Mouse (Mus musculus): Measurements from ENCODE around the gene Zfp868. TPM values are rescaled to one million over a fixed set of nuclear protein-coding genes. Genes with fewer than 3 reads are reported as not detected.
"Not testable (repeated sequence)": the region's sequence is repeated elsewhere in the genome, so short reads cannot be mapped to it uniquely, and the experiment has no call there.

Zfp868 gene
- total RNA-seq (2022): 1 to 10 TPM; 6.5 to 8.4 (median 7.3) TPM

DNA sequence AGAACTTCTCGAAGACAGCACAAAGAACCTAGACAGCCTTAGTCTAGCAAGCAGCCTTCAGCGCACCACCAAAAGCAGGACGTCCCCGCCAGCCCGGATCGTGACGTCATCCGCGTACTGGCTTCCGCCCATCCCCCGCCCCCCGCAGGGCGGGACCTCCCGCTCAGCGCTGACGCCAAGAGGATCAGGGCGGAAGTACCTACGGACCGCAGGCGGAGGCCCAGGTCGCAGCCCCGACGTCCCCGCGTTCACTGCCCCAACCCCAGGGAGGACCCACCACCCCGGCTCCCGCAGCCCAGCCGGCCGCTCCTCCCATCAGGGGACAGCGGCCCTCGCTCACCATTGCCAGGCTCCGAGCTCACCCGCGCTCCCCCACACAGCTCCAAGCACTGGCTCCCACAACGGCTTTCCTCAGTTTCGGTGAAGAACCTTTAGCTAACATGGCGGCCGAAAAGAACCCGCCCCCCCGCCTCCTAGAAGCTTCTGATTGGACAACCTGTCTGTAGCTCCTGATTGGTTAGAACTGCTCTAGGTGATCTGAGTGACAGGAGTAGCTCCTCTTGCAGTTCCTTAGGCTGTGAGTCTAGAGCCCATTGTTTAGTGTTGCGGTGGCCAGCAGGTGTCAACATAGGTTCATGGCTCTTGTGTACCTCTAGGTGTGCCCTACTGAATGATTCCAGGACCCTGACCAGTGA is at the start of gene Zfp868:
Gene Zfp868 (minus strand): TSS at position 454 of the 695 bp plus-strand sequence.
- peak; percentile 99 for DNase-seq (ENCODE audit: low spot score)

DNA sequence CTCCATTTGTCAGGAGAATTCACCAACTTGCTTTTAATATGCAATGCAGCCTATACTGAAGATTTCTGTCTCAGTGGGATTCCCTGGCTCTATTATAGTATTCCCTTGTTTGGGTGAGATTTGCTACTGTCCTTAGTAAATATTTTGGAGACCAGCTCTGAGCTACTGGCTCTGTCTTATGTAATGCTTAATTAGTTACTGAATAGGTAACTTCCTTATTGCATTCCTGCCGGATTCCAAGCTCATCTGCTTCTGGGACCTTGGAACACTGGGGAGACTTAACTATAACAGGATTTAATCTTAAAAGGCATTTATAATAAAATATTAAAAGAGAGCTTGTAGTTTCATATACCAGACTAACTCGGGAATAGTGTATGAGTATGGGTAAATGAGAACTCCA is 39.7 kb upstream of the Zfp868 start:
- not testable (repeated sequence) for DNase-seq (ENCODE audit: low spot score)

DNA sequence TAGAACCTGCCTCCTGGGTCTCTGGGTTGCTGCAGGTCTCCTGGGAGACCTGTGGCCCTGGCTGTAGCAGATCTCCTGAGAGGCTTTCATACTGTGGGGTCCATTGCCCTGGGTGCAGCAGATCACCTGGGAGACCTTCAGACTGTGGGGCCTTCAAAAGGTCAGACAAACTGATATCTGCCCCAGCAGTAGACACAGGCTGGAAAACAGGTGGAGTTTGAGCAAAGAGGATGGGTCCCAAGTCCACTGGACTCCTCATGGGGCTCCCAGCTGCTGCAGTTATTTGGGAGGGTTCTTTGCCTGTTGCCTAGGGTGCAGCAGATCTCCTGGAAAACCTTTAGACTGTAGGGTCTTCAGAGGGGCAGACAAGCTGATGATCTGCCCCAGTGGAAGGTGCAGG is 35.9 kb upstream of the Zfp868 start:
- DNase-seq (ENCODE audit: low spot score): no peak

DNA sequence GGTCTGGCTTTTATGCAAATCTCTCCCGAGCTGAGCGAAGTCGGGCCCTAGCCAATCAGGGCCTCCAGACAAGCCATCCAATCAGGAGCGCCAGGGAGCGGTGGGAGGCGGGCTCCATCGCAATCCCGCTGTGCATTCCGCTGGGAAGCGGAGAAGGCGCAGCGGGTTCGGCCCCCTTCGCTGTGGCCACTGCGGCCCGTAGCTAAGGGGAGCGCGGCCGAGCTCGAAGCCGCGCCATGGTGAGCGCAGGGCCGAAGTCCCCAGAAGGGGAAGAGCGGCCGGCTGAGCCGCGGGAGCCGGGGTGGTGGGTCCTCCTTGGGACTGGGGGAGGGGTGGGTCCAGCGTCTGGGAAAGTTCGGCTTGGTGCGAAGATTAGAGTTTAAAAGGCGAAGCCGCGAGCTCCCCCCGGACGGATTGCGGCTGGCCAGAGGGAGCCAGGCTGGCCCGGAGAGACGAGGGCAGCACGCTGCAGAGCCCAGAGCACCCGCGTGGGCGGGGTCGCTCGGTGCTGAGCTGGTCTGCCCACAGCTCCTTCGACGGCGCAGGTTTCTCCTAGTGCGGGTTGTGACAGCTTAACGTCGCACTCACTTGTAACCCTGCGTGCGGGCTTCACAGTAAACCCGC is 29.1 kb upstream of the Zfp868 start, which contains the start of gene Zfp964:
Gene Zfp964 (plus strand): TSS at position 122 of the 624 bp plus-strand sequence.
- peak; percentile 94 for DNase-seq (ENCODE audit: low spot score)

DNA sequence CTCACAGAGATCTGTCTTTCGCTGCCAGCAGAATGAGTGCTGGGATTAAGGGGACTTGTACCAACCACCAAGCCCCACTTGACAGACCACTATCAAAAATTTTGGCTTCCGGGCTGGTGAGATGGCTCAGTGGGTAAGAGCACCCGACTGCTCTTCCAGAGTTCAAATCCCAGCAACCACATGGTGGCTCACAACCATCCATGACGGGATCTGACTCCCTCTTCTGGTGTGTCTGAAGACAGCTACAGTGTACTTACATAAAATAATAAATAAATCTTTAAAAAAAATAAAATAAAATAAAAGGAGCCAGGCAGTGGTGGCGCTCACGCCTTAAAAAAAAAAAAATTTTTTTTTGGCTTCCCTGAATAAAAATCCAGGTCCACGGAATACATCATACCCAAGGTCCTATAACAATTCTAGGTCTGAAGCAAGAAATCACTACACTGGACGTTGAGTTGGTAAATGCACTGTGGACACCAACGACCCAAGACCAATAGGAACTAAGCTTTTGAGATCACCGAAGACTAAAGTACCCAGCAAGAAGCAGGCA is 28.5 kb upstream of the Zfp868 start:
- DNase-seq (ENCODE audit: low spot score): no peak

DNA sequence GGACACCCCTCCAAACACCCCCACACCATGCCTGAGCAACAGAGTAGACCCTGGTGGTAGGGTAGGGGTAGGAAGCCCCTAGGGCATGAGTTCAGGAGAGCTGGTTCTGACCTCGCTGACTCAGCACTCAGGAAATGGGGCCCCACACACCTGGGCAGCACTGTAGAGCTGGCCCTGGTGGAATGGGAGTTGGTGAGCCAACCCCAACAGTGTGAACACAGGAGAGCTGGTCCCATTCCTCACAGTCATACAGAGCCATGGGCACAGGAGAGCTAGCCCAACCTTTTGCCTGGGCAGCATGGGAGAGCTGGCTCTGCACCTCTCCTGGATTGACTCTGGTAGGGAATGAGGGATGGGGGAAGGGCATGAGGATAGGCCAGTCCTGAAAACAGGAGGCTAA is 7.3 kb downstream of the Zfp868 start:
- no peak for DNase-seq (ENCODE audit: low spot score)

DNA sequence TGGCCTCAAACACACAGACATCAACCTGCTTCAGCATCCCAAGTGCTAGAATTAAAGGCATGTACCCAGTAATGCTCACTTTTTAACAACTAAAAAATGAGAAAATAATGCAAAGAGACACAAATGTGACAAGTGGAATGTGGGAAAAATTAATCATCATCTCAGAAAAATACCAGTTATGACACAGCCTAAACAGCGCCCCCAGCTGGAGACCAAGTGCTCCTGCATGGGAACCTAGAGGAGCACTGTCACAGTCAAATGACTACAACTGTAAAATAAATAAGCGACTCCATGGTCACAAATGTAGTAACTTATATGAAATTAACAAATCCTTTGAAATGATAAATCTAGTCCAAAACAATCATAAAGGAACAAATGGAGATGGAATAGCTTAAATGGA is 10.7 kb downstream of the Zfp868 start:
- DNase-seq (ENCODE audit: low spot score): no peak

DNA sequence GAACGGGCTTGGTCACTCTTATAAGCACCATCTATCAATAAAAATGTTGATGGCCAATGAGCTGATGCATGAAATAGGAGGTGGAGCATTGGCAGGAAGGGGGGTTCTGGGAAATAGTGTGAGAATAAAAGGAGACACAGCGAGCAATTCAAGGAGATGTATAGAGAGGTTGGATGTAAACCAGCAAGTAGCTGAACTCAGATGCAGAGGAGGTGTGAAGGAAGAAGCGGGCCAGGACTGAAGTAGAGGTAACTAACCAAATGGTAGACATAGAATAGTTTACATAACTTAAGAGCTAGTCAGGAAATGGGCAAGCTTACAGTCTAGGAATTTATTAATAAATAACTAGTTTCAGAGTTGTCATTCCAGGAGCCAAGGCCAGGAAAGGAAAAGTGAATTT is 27.8 kb downstream of the Zfp868 start:
- not testable (repeated sequence) for DNase-seq (ENCODE audit: low spot score)

DNA sequence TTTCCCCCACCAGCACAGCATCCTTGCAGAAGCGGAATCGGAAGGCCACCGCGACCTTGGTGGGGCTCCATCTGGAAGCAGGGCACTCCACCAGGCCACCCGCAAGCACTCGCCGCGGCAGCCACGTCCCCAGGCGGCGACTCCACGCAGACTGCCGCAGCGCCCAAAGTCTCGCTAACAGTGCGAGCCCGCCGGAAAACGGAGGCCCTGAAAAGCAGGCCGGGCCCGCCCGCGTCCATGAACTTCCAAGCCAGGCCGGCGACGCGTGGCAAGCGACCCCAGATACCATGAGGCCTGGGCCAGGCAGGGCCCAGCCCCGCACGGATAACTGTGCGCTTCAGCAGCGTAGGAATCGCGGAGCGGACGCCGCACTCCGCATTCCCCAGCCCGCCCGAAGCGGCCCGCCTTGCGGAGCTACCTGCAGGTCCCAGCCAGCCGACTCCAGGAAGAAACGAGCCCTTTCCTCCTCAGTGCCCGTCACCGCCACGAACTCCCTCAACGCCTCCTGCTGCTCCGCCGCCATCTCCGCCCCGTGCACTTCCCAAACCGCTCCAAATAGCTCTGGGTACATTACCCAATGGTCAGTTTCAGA is 40.6 kb downstream of the Zfp868 start:
- DNase-seq (ENCODE audit: low spot score): no peak

DNA sequence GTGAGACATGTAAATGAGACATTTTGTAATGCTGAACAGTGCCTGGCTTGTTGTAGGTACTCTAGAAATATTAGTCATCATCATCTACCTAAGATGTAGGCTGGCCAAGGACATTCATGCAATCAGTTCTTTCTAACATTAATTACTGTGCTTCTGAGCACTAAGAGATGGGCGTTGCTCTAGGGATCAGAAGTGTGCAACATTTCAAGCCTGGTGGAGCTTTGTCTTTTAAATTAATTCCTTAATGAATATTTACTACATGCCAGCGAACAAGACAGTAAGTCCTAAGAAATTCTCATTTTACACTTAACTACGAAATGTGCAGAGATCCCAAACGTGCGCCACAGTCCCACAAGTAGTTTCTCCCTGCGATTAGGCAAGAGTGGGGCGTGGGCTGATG is 41.1 kb downstream of the Zfp868 start:
- peak; percentile 16 for DNase-seq (ENCODE audit: low spot score)

Other genes with a start within 250 kb of the Zfp868 start
- gene Gm9495, start 172.0 kb downstream of the Zfp868 start, total RNA-seq (2022): not detected
- gene Gm7697, start 102.6 kb downstream of the Zfp868 start, total RNA-seq (2022): not detected
- 1 to 10 TPM; 1.2 to 1.3 (median 1.3) TPM for gene Zfp964, start 28.9 kb upstream of the Zfp868 start, total RNA-seq (2022)
- 10 to 100 TPM; 13.5 to 19.5 (median 14.7) TPM for gene Zfp869, start 85.2 kb upstream of the Zfp868 start, total RNA-seq (2022)
- 1 to 10 TPM; 2.1 to 2.9 (median 2.6) TPM for gene Zfp963, start 124.4 kb upstream of the Zfp868 start, total RNA-seq (2022)
- gene Gm20422, start 149.3 kb upstream of the Zfp868 start, total RNA-seq (2022): 1 to 10 TPM in 2 of 4 experiments, under 1 TPM in 1, not detected in 1; 0.57 to 1.9 (median 1.1) TPM
- 10 to 100 TPM; 12.5 to 13.6 (median 13.4) TPM for gene Atp13a1, start 165.6 kb upstream of the Zfp868 start, total RNA-seq (2022)
- 10 to 100 TPM; 13.7 to 15.6 (median 15.0) TPM for gene Zfp866, start 165.6 kb upstream of the Zfp868 start, total RNA-seq (2022)
- 1 to 10 TPM; 4.1 to 6.9 (median 4.8) TPM for gene Gmip, start 183.1 kb upstream of the Zfp868 start, total RNA-seq (2022)
- gene Lpar2, start 196.9 kb upstream of the Zfp868 start, total RNA-seq (2022): under 1 TPM in 3 of 4 experiments, not detected in 1; 0.22 to 0.31 (median 0.26) TPM
- gene Pbx4, start 206.9 kb upstream of the Zfp868 start, total RNA-seq (2022): under 1 TPM in 2 of 4 experiments, not detected in 2; 0.29 to 1.00 TPM